Mouse (Mus musculus) megakaryocyte, embryonic 14.5 days (primary cell): ENCODE results near the gene Tmc5. TPM values are rescaled to one million over a fixed set of nuclear protein-coding genes. Genes with fewer than 3 reads are reported as not detected.

Experiments used
- H3K27me3 ChIP-seq: replicated peaks from 2 replicates; pipeline ENCODE3; 2012; ENCODE audit warnings: inconsistent platforms
- H3K36me3 ChIP-seq: replicated peaks from 2 replicates; pipeline ENCODE3; 2012; ENCODE audit warnings: low read length, inconsistent platforms, mixed read lengths
- H3K4me1 ChIP-seq: 2 replicates; pipeline ENCODE4 v1.6.1; 2012; ENCODE audit warnings: inconsistent platforms
- H3K4me3 ChIP-seq: replicated peaks from 2 replicates; pipeline ENCODE3; 2012; ENCODE audit warnings: moderate library complexity, mild to moderate bottlenecking, inconsistent platforms
- H3K9me3 ChIP-seq: 2 replicates; pipeline ENCODE4 v1.6.1; 2012; ENCODE audit warnings: inconsistent platforms
- FLI1 ChIP-seq: IDR thresholded peaks from 2 replicates; pipeline ENCODE4 v1.6.1; 2012; ENCODE audit warnings: low read length, inconsistent platforms, mixed read lengths
- GATA1 ChIP-seq: IDR thresholded peaks from 3 replicates; pipeline ENCODE4 v1.6.1; 2012; ENCODE audit warnings: mixed read lengths, low read length, inconsistent platforms, borderline replicate concordance
- polyA plus RNA-seq: library from polyadenylated mRNA; stranded (reverse); fragments of >175 nt; gene quantifications from 2 replicates; pipeline ENCODE4 v1.2.3, GENCODE M21; 2012; ENCODE audit warnings: low replicate concordance; ENCODE audit not compliant: insufficient read depth

Gene Tmc5
- 0.17 TPM in 1 of 2 replicates, not detected in the other for polyA plus RNA-seq

- H3K27me3 ChIP-seq = peaks cover 73% of the 10 kb centered on the region
Observed at GRCm38 (mm10) chr7:118597201-118597600, at the start of gene Tmc5. Tmc5 (plus strand) TSS chr7:118597297.

GRCm38 (mm10) chr7:118547451-118547850, 49.6 kb upstream of the Tmc5 start:
- no peaks in the 10 kb centered on the region for H3K4me1 ChIP-seq
- peaks cover 16% of the 10 kb centered on the region for H3K27me3 ChIP-seq
- no peak overlapping the region for H3K4me3 ChIP-seq
- H3K9me3 ChIP-seq = peaks cover 3% of the 10 kb centered on the region
- no peaks in the 10 kb centered on the region for H3K36me3 ChIP-seq
- TF ChIP-seq FLI1 (no peak), GATA1 (no peak)

More at GRCm38 (mm10) chr7:118597201-118597600, at the start of gene Tmc5:
- Histone ChIP-seq H3K9me3 (no peaks in the 10 kb centered on the region), H3K4me1 (peaks cover 26% of the 10 kb centered on the region), H3K4me3 (peak within 1 kb of the TSS; percentile 46), H3K36me3 (no peaks in the 10 kb centered on the region)
- TF ChIP-seq GATA1 (no peak), FLI1 (no peak)

GRCm38 (mm10) chr7:118553881-118554280, 43.2 kb upstream of the Tmc5 start:
- Histone ChIP-seq H3K9me3 (peaks cover 8% of the 10 kb centered on the region), H3K36me3 (no peaks in the 10 kb centered on the region), H3K27me3 (peaks cover 7% of the 10 kb centered on the region), H3K4me3 (no peak overlapping the region), H3K4me1 (peaks cover 4% of the 10 kb centered on the region)
- TF ChIP-seq GATA1 = no peak
- no peak for TF ChIP-seq FLI1

- no peaks in the 10 kb centered on the region for H3K36me3 ChIP-seq
- no peak for TF ChIP-seq FLI1
- TF ChIP-seq GATA1 = no peak
- H3K4me3 ChIP-seq = no peak overlapping the region
- H3K27me3 ChIP-seq = peaks cover 7% of the 10 kb centered on the region
- peaks cover 5% of the 10 kb centered on the region; the same call in 1 of the 2 replicates for H3K9me3 ChIP-seq
- H3K4me1 ChIP-seq = peaks cover 7% of the 10 kb centered on the region
Observed at GRCm38 (mm10) chr7:118554290-118554689, 42.8 kb upstream of the Tmc5 start.

GRCm38 (mm10) chr7:118569121-118569543, 28.0 kb upstream of the Tmc5 start:
- TF ChIP-seq GATA1 (no peak), FLI1 (no peak)
- H3K4me1 ChIP-seq = no peaks in the 10 kb centered on the region
- H3K9me3 ChIP-seq = peaks cover 8% of the 10 kb centered on the region
- H3K4me3 ChIP-seq = no peak overlapping the region
- H3K36me3 ChIP-seq = no peaks in the 10 kb centered on the region
- peaks cover 14% of the 10 kb centered on the region for H3K27me3 ChIP-seq

GRCm38 (mm10) chr7:118571350-118571749, 25.7 kb upstream of the Tmc5 start:
- H3K36me3 ChIP-seq = no peaks in the 10 kb centered on the region
- H3K4me1 ChIP-seq = no peaks in the 10 kb centered on the region
- H3K4me3 ChIP-seq = no peak overlapping the region
- peaks cover 18% of the 10 kb centered on the region for H3K27me3 ChIP-seq
- TF ChIP-seq FLI1 (no peak), GATA1 (no peak)
- H3K9me3 ChIP-seq = peaks cover 10% of the 10 kb centered on the region

GRCm38 (mm10) chr7:118572039-118572438, 25.1 kb upstream of the Tmc5 start:
- H3K36me3 ChIP-seq = no peaks in the 10 kb centered on the region
- peaks cover 17% of the 10 kb centered on the region for H3K27me3 ChIP-seq
- no peaks in the 10 kb centered on the region for H3K4me1 ChIP-seq
- TF ChIP-seq GATA1 (no peak), FLI1 (no peak)
- peaks cover 10% of the 10 kb centered on the region for H3K9me3 ChIP-seq
- no peak overlapping the region for H3K4me3 ChIP-seq

- TF ChIP-seq FLI1 = no peak
- no peak for TF ChIP-seq GATA1
- H3K9me3 ChIP-seq = peaks cover 38% of the 10 kb centered on the region
Observed at GRCm38 (mm10) chr7:118578269-118578668, 18.8 kb upstream of the Tmc5 start.

GRCm38 (mm10) chr7:118579938-118580337, 17.2 kb upstream of the Tmc5 start:
- TF ChIP-seq FLI1 = no peak
- no peak for TF ChIP-seq GATA1
- peaks cover 37% of the 10 kb centered on the region for H3K27me3 ChIP-seq
- no peaks in the 10 kb centered on the region for H3K36me3 ChIP-seq

More at GRCm38 (mm10) chr7:118578269-118578668, 18.8 kb upstream of the Tmc5 start:
- Histone ChIP-seq H3K4me3 (no peak overlapping the region), H3K4me1 (no peaks in the 10 kb centered on the region), H3K36me3 (no peaks in the 10 kb centered on the region), H3K27me3 (peaks cover 24% of the 10 kb centered on the region)

GRCm38 (mm10) chr7:118583821-118584220, 13.3 kb upstream of the Tmc5 start:
- Histone ChIP-seq H3K27me3 (peaks cover 43% of the 10 kb centered on the region), H3K4me1 (peaks cover 11% of the 10 kb centered on the region), H3K36me3 (no peaks in the 10 kb centered on the region), H3K9me3 (peaks cover 56% of the 10 kb centered on the region), H3K4me3 (peak overlapping the region; percentile 90)
- TF ChIP-seq GATA1 = no peak
- TF ChIP-seq FLI1 = no peak

More at GRCm38 (mm10) chr7:118579938-118580337, 17.2 kb upstream of the Tmc5 start:
- peaks cover 34% of the 10 kb centered on the region for H3K9me3 ChIP-seq
- H3K4me3 ChIP-seq = no peak overlapping the region
- H3K4me1 ChIP-seq = peaks cover 10% of the 10 kb centered on the region
